Mouse (Mus musculus): ENCODE results near the gene 4930453N24Rik. TPM values are rescaled to one million over a fixed set of nuclear protein-coding genes. Genes with fewer than 3 reads are reported as not detected.

Gene 4930453N24Rik
- total RNA-seq, 2 experiments from 2014 or later: 22.9 to 25.5 TPM

- DNase-seq: peak; percentile 50
Measured at GRCm38 (mm10) chr16:64723273-64724057, 47.5 kb downstream of the 4930453N24Rik start.

GRCm38 (mm10) chr16:64721542-64721941 lies 49.4 kb downstream of the 4930453N24Rik start:
- DNase-seq: no peak

GRCm38 (mm10) chr16:64719096-64719495 lies 51.9 kb downstream of the 4930453N24Rik start:
- DNase-seq: no peak

GRCm38 (mm10) chr16:64717814-64718213 lies 53.1 kb downstream of the 4930453N24Rik start:
- no peak for DNase-seq

GRCm38 (mm10) chr16:64711816-64712215 lies 59.1 kb downstream of the 4930453N24Rik start:
- DNase-seq: peak; percentile 62

Other genes with a start within 250 kb of the 4930453N24Rik start
- gene Csnka2ip, start 168.8 kb downstream of the 4930453N24Rik start, total RNA-seq (2021): not detected
- gene Zfp654, start 80.5 kb upstream of the 4930453N24Rik start, total RNA-seq (2021): 1 to 10 TPM; 7.5 to 8.1 TPM
- gene Cggbp1, start 80.8 kb upstream of the 4930453N24Rik start, total RNA-seq (2021): 10 to 100 TPM; 40.8 to 45.4 TPM

Measured in gastrocnemius, postnatal 10 days (tissue).